Mouse (Mus musculus) embryonic facial prominence, embryonic 15.5 days (tissue): ENCODE data around the gene Olig3. TPM values are rescaled to one million over a fixed set of nuclear protein-coding genes. Genes with fewer than 3 reads are reported as not detected.

Experiments used
- ATAC-seq: fragments of 200-750 bp; cut with Nextera tagmentation; 2 replicates; pipeline ENCODE4 v1.8.0; 2017; ENCODE audit warnings: low read depth, moderate TSS enrichment; ENCODE audit not compliant: insufficient number of reproducible peaks, low FRiP score, low TSS enrichment
- H3K27ac ChIP-seq: fragments of 300-500 bp; sonication (generic); replicated peaks from 2 replicates; pipeline ENCODE4 v1.5.1; 2015; ENCODE audit warnings: mild to moderate bottlenecking, inconsistent platforms
- H3K27me3 ChIP-seq: fragments of 300-500 bp; sonication (generic); 2 replicates; pipeline ENCODE4 v1.6.1; 2015; ENCODE audit warnings: inconsistent platforms
- H3K36me3 ChIP-seq: fragments of 300-500 bp; sonication (generic); 2 replicates; pipeline ENCODE4 v1.6.1; 2015; ENCODE audit warnings: mild to moderate bottlenecking, inconsistent platforms
- H3K4me1 ChIP-seq: fragments of 300-500 bp; sonication (generic); 2 replicates; pipeline ENCODE4 v1.6.1; 2015; ENCODE audit warnings: inconsistent platforms
- H3K4me2 ChIP-seq: fragments of 300-500 bp; sonication (generic); replicated peaks from 2 replicates; pipeline ENCODE4 v1.6.1; 2015; ENCODE audit warnings: mild to moderate bottlenecking, inconsistent platforms
- H3K4me3 ChIP-seq: fragments of 300-500 bp; sonication (generic); replicated peaks from 2 replicates; pipeline ENCODE4 v1.5.1; 2015; ENCODE audit warnings: mild to moderate bottlenecking, inconsistent platforms
- H3K9ac ChIP-seq: fragments of 300-500 bp; sonication (generic); 2 replicates; pipeline ENCODE4 v1.6.1; 2015; ENCODE audit warnings: inconsistent platforms
- H3K9me3 ChIP-seq: fragments of 300-500 bp; sonication (generic); replicated peaks from 2 replicates; pipeline ENCODE4 v1.6.1; 2016; ENCODE audit warnings: inconsistent platforms
- WGBS: fragments of 180-500 bp; shearing (Covaris S2); methylation state at CpG from one replicate; pipeline ENCODE4 v1.1.7; 2015; 5-methylcytosine and 5-hydroxymethylcytosine counted together
- polyA plus RNA-seq: library from polyadenylated mRNA; unstranded; fragments of >200 nt; fragmentation: Nextera tagmentation; extraction: Ambion mirVana; gene quantifications from 2 replicates; pipeline ENCODE4 v1.2.1, GENCODE M21; 2015

Gene Olig3
- polyA plus RNA-seq, 1 experiment from 2014 or later, result not detected

- Histone ChIP-seq H3K4me1 (peaks cover 7% of the 10 kb centered on the region), H3K9me3 (no peaks in the 10 kb centered on the region), H3K4me2 (no peak overlapping the region), H3K9ac (no peak overlapping the region), H3K4me3 (no peak overlapping the region), H3K27me3 (peaks cover 81% of the 10 kb centered on the region), H3K27ac (no peak overlapping the region), H3K36me3 (no peaks in the 10 kb centered on the region)
- WGBS, result 2% methylated on average over 24 of the region's 24 CpGs
- ATAC-seq, result no peak
Observed at GRCm38 (mm10) chr10:19352006-19352877, 4.1 kb upstream of the Olig3 start.

- Histone ChIP-seq H3K4me3 (no peak overlapping the region), H3K27ac (no peak overlapping the region), H3K4me2 (no peak overlapping the region), H3K36me3 (no peaks in the 10 kb centered on the region), H3K9ac (no peak overlapping the region), H3K4me1 (peaks cover 9% of the 10 kb centered on the region), H3K9me3 (no peaks in the 10 kb centered on the region), H3K27me3 (peaks cover 85% of the 10 kb centered on the region)
- WGBS, result under 1% methylated on average over 16 of the region's 16 CpGs
- no peak for ATAC-seq
Observed at GRCm38 (mm10) chr10:19352878-19353301, 3.4 kb upstream of the Olig3 start.

- Histone ChIP-seq H3K27me3 (peaks cover 87% of the 10 kb centered on the region), H3K9ac (no peak overlapping the region), H3K4me1 (peaks cover 9% of the 10 kb centered on the region), H3K27ac (no peak overlapping the region), H3K4me2 (no peak overlapping the region), H3K36me3 (no peaks in the 10 kb centered on the region), H3K9me3 (no peaks in the 10 kb centered on the region), H3K4me3 (no peak overlapping the region)
- WGBS, result 4% methylated on average over 5 of the region's 5 CpGs
- no peak for ATAC-seq
Observed at GRCm38 (mm10) chr10:19353631-19354030, 2.7 kb upstream of the Olig3 start.

- no peak overlapping the region for H3K9ac ChIP-seq
- WGBS, result 4% methylated on average over 6 of the region's 6 CpGs
- H3K4me3 ChIP-seq, result no peak overlapping the region
- H3K36me3 ChIP-seq, result no peaks in the 10 kb centered on the region
- H3K9me3 ChIP-seq, result no peaks in the 10 kb centered on the region
- peaks cover 88% of the 10 kb centered on the region for H3K27me3 ChIP-seq
- peaks cover 9% of the 10 kb centered on the region for H3K4me1 ChIP-seq
- no peak overlapping the region for H3K27ac ChIP-seq
- no peak overlapping the region for H3K4me2 ChIP-seq
- no peak for ATAC-seq
Observed at GRCm38 (mm10) chr10:19354146-19354545, 2.2 kb upstream of the Olig3 start.

GRCm38 (mm10) chr10:19355076-19355475 lies 1.3 kb upstream of the Olig3 start:
- H3K27me3 ChIP-seq, result peaks cover 93% of the 10 kb centered on the region
- peaks cover 9% of the 10 kb centered on the region for H3K4me1 ChIP-seq

GRCm38 (mm10) chr10:19356720-19357641 lies 648 bp downstream of the Olig3 start:
- Histone ChIP-seq H3K4me1 (peaks cover 9% of the 10 kb centered on the region), H3K27ac (no peak overlapping the region), H3K9me3 (no peaks in the 10 kb centered on the region), H3K4me2 (peak overlapping the region; percentile 24; the same call in 1 of the 2 replicates), H3K9ac (no peak overlapping the region), H3K27me3 (peaks cover 99% of the 10 kb centered on the region), H3K4me3 (peak overlapping the region; percentile 16), H3K36me3 (no peaks in the 10 kb centered on the region)
- WGBS, result 1% methylated on average over 63 of the region's 63 CpGs
- ATAC-seq, result no peak

More at GRCm38 (mm10) chr10:19355076-19355475, 1.3 kb upstream of the Olig3 start:
- no peaks in the 10 kb centered on the region for H3K36me3 ChIP-seq
- H3K27ac ChIP-seq, result no peak overlapping the region
- ATAC-seq, result no peak
- H3K4me3 ChIP-seq, result no peak overlapping the region
- H3K9me3 ChIP-seq, result no peaks in the 10 kb centered on the region
- no peak overlapping the region for H3K4me2 ChIP-seq
- H3K9ac ChIP-seq, result no peak overlapping the region
- 3% methylated on average over 8 of the region's 8 CpGs for WGBS

GRCm38 (mm10) chr10:19357848-19358247 lies 1.5 kb downstream of the Olig3 start:
- no peaks in the 10 kb centered on the region for H3K36me3 ChIP-seq
- peaks cover 98% of the 10 kb centered on the region for H3K27me3 ChIP-seq
- H3K4me1 ChIP-seq, result peaks cover 13% of the 10 kb centered on the region
- no peak for ATAC-seq
- no peaks in the 10 kb centered on the region for H3K9me3 ChIP-seq
- 18% methylated on average over 5 of the region's 5 CpGs for WGBS
- H3K4me3 ChIP-seq, result no peak overlapping the region
- no peak overlapping the region for H3K4me2 ChIP-seq
- no peak overlapping the region for H3K9ac ChIP-seq
- no peak overlapping the region for H3K27ac ChIP-seq

- H3K9ac ChIP-seq, result no peak overlapping the region
- 2% methylated on average over 3 of the region's 3 CpGs for WGBS
Observed at GRCm38 (mm10) chr10:19360446-19361300, 4.3 kb downstream of the Olig3 start.

GRCm38 (mm10) chr10:19361539-19362293 lies 5.4 kb downstream of the Olig3 start:
- ATAC-seq, result no peak
- H3K4me1 ChIP-seq, result peaks cover 12% of the 10 kb centered on the region
- H3K4me3 ChIP-seq, result no peak overlapping the region
- H3K9me3 ChIP-seq, result no peaks in the 10 kb centered on the region
- peaks cover 76% of the 10 kb centered on the region for H3K27me3 ChIP-seq
- 2% methylated on average over 23 of the region's 23 CpGs for whole genome bisulfite sequencing
- H3K36me3 ChIP-seq, result no peaks in the 10 kb centered on the region
- no peak overlapping the region for H3K9ac ChIP-seq
- no peak overlapping the region for H3K27ac ChIP-seq
- no peak overlapping the region for H3K4me2 ChIP-seq

More at GRCm38 (mm10) chr10:19360446-19361300, 4.3 kb downstream of the Olig3 start:
- ATAC-seq, result no peak
- Histone ChIP-seq H3K27me3 (peaks cover 82% of the 10 kb centered on the region), H3K36me3 (no peaks in the 10 kb centered on the region), H3K4me1 (peaks cover 14% of the 10 kb centered on the region), H3K27ac (no peak overlapping the region), H3K4me3 (no peak overlapping the region), H3K9me3 (no peaks in the 10 kb centered on the region), H3K4me2 (no peak overlapping the region)

GRCm38 (mm10) chr10:19362294-19362590 lies 5.9 kb downstream of the Olig3 start:
- Histone ChIP-seq H3K4me2 (no peak overlapping the region), H3K27me3 (peaks cover 75% of the 10 kb centered on the region), H3K9ac (no peak overlapping the region), H3K4me1 (peaks cover 7% of the 10 kb centered on the region), H3K4me3 (no peak overlapping the region), H3K36me3 (no peaks in the 10 kb centered on the region), H3K9me3 (no peaks in the 10 kb centered on the region), H3K27ac (no peak overlapping the region)
- ATAC-seq, result no peak
- WGBS, result under 1% methylated on average over 8 of the region's 8 CpGs
